24 mouse cellular contexts compared by ENCODE assay signal in the genomic region with DNA sequence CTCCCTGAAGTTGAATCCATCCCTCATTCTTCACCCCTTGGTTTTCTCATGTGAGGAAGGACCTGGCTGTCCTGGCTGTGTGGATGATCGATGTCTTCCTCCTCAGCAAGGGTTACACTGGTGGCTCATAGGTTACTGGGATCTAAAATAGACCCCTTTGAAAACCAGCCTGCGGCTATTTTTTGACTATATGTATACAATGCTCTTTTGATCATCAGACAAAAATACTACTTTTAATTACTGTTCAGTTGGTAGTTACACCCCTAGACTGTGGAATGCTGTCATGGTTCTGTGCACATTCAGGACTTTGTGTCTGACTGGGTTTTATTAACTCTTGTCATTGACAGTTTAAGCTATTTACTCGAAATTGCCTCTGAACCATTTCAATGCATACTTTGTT.
A peak's percentile ranks its signal among the peaks of the same experiment; 100 is the strongest.
DNase-seq lines count a peak whose midpoint lies in the region; ATAC-seq and TF ChIP-seq lines count a peak whose summit lies in the region.
"Had no signal": no experiment of that assay in that cellular context is flagged by ENCODE, and none has a peak within 500 bp of the region (broad histone marks: within the 10 kb centered on the region; RNA-seq: fewer than 3 reads in every experiment).

No protein-coding gene starts in this region.

- H3K27ac ChIP-seq in kidney, adult 2 months (ENCODE audit: insufficient read depth, low read depth, low read length): no peak overlapping the region
- H3K27ac ChIP-seq in kidney, embryonic 14.5 days (ENCODE audit: low read depth, low read length): no peak overlapping the region; the same call in 1 of the 2 replicates
- H3K27ac ChIP-seq in kidney, embryonic 16.5 days (ENCODE audit: low read length): peak overlapping the region; percentile 41; the same call in 1 of the 2 replicates
- H3K27ac ChIP-seq in hindbrain, embryonic 13.5 days: no peak overlapping the region
- H3K27ac ChIP-seq: embryonic facial prominence, embryonic 13.5 days; embryonic facial prominence, embryonic 15.5 days; forebrain, embryonic 10.5 days; forebrain, embryonic 12.5 days had no signal

- H3K9me3 ChIP-seq in kidney, embryonic 14.5 days (ENCODE audit: control insufficient read depth, low read length): no peaks in the 10 kb centered on the region
- no peaks in the 10 kb centered on the region for H3K9me3 ChIP-seq in kidney, embryonic 16.5 days (ENCODE audit: low read length)
- H3K9me3 ChIP-seq in hindbrain, embryonic 13.5 days: no peaks in the 10 kb centered on the region
- H3K9me3 ChIP-seq: embryonic facial prominence, embryonic 13.5 days; embryonic facial prominence, embryonic 15.5 days; forebrain, embryonic 10.5 days; forebrain, embryonic 12.5 days had no signal

- no peak overlapping the region for H3K4me3 ChIP-seq in kidney, adult 2 months (ENCODE audit: insufficient read depth, low read depth, low read length)
- no peak overlapping the region for H3K4me3 ChIP-seq in kidney, embryonic 14.5 days (ENCODE audit: low read length)
- no peak overlapping the region for H3K4me3 ChIP-seq in kidney, embryonic 16.5 days (ENCODE audit: low read length)
- no peak overlapping the region for H3K4me3 ChIP-seq in hindbrain, embryonic 13.5 days
- H3K4me3 ChIP-seq: embryonic facial prominence, embryonic 13.5 days; embryonic facial prominence, embryonic 15.5 days; erythroblast, embryonic 14.5 days; forebrain, embryonic 10.5 days; forebrain, embryonic 12.5 days had no signal

- H3K36me3 ChIP-seq in kidney, adult 2 months (ENCODE audit: control insufficient read depth, insufficient read depth, low read length): no peaks in the 10 kb centered on the region
- no peaks in the 10 kb centered on the region for H3K36me3 ChIP-seq in kidney, embryonic 14.5 days (ENCODE audit: control insufficient read depth, insufficient read depth, low read length)
- H3K36me3 ChIP-seq in kidney, embryonic 16.5 days (ENCODE audit: insufficient read depth, low read length): no peaks in the 10 kb centered on the region
- H3K36me3 ChIP-seq in hindbrain, embryonic 13.5 days: no peaks in the 10 kb centered on the region
- H3K36me3 ChIP-seq: embryonic facial prominence, embryonic 13.5 days; embryonic facial prominence, embryonic 15.5 days; forebrain, embryonic 10.5 days; forebrain, embryonic 12.5 days had no signal

- H3K4me1 ChIP-seq in kidney, adult 2 months (ENCODE audit: control insufficient read depth, insufficient read depth, low read length): peaks cover 8% of the 10 kb centered on the region; the same call in 1 of the 2 replicates
- H3K4me1 ChIP-seq in kidney, embryonic 14.5 days (ENCODE audit: control insufficient read depth, insufficient read depth, low read length): no peaks in the 10 kb centered on the region
- H3K4me1 ChIP-seq in kidney, embryonic 16.5 days (ENCODE audit: insufficient read depth, low read length): peaks cover 2% of the 10 kb centered on the region; the same call in 1 of the 2 replicates
- H3K4me1 ChIP-seq in hindbrain, embryonic 13.5 days (replicated peaks): no peaks in the 10 kb centered on the region
- H3K4me1 ChIP-seq: embryonic facial prominence, embryonic 13.5 days; embryonic facial prominence, embryonic 15.5 days had no signal

- no peaks in the 10 kb centered on the region for H3K27me3 ChIP-seq in kidney, adult 2 months (replicated peaks; ENCODE audit: control insufficient read depth, insufficient read depth, low read length)
- H3K27me3 ChIP-seq in kidney, embryonic 14.5 days (ENCODE audit: control insufficient read depth, insufficient read depth, low read length): no peaks in the 10 kb centered on the region
- H3K27me3 ChIP-seq in kidney, embryonic 16.5 days (ENCODE audit: insufficient read depth, low read length): no peaks in the 10 kb centered on the region
- H3K27me3 ChIP-seq in hindbrain, embryonic 13.5 days: no peaks in the 10 kb centered on the region
- H3K27me3 ChIP-seq: embryonic facial prominence, embryonic 13.5 days; embryonic facial prominence, embryonic 15.5 days; forebrain, embryonic 12.5 days had no signal

- no peak for TF ChIP-seq POLR2A in kidney, adult 2 months (IDR thresholded peaks at IDR 0.05; ENCODE audit: low read depth, low read length)

- H3K4me2 ChIP-seq in kidney, embryonic 14.5 days (replicated peaks; ENCODE audit: low read depth, low read length): no peak overlapping the region
- H3K4me2 ChIP-seq in kidney, embryonic 16.5 days (replicated peaks; ENCODE audit: low read depth, low read length): no peak overlapping the region
- H3K4me2 ChIP-seq in hindbrain, embryonic 13.5 days: no peak overlapping the region
- H3K4me2 ChIP-seq: embryonic facial prominence, embryonic 13.5 days; embryonic facial prominence, embryonic 15.5 days; forebrain, embryonic 12.5 days had no signal

- peak; percentile 42 for DNase-seq in kidney, adult 2 months
- no peak for DNase-seq in kidney, adult 11 months
- no peak for DNase-seq in kidney, postnatal 25 days
- no peak for DNase-seq in kidney, adult 18-20 months
- DNase-seq in kidney, postnatal 14 days: peak; percentile 21
- DNase-seq: adrenal gland, adult 2 months; adrenal gland, postnatal 10 days; adrenal gland, postnatal 25 days; cerebellum, adult 11 months; cerebellum, adult 18-20 months; cerebellum, adult 8-10 months; cerebellum, adult 9-11 months; cerebellum, postnatal 14 days; cerebellum, postnatal 36 days had no signal

- H3K9ac ChIP-seq in kidney, embryonic 14.5 days (ENCODE audit: low read depth, low read length): no peak overlapping the region
- no peak overlapping the region for H3K9ac ChIP-seq in kidney, embryonic 16.5 days (replicated peaks; ENCODE audit: low read length)
- no peak overlapping the region for H3K9ac ChIP-seq in hindbrain, embryonic 13.5 days
- H3K9ac ChIP-seq: embryonic facial prominence, embryonic 13.5 days; embryonic facial prominence, embryonic 15.5 days; forebrain, embryonic 12.5 days had no signal

- WGBS in kidney, adult 2 months: 19% methylated on average over 3 of the region's 3 CpGs
- 37% methylated on average over 3 of the region's 3 CpGs for WGBS in kidney, embryonic 14.5 days
- WGBS in kidney, embryonic 16.5 days: 33% methylated on average over 3 of the region's 3 CpGs
- WGBS in hindbrain, embryonic 13.5 days: 78% methylated on average over 3 of the region's 3 CpGs

- TF ChIP-seq CTCF in kidney, adult 2 months (conservative IDR thresholded peaks at IDR 0.05; ENCODE audit: insufficient read depth, insufficient read length, low read depth, low read length): no peak

- ATAC-seq in kidney, embryonic 14.5 days (ENCODE audit: low FRiP score, low TSS enrichment): peak; percentile 32; the same call in 1 of the 2 replicates
- ATAC-seq in kidney, embryonic 16.5 days (ENCODE audit: low FRiP score, low TSS enrichment): peak; percentile 81
- no peak for ATAC-seq in hindbrain, embryonic 13.5 days (ENCODE audit: low FRiP score)
- ATAC-seq: forebrain, embryonic 14.5 days; forebrain, embryonic 16.5 days had no signal

Comparison
In these comparisons a context has a peak if more than half of its experiments do, and no peak if none do; other contexts are left out.
1. DNase-seq: peak in kidney, adult 2 months (single experiment) and kidney, postnatal 14 days (single experiment); none in kidney, adult 11 months (single experiment), kidney, postnatal 25 days (0 of 2) and kidney, adult 18-20 months (single experiment).